Mouse (Mus musculus) heart, embryonic 16.5 days (tissue): ENCODE results near the gene Zfp566. TPM values are rescaled to one million over a fixed set of nuclear protein-coding genes. Genes with fewer than 3 reads are reported as not detected.

Experiments used
- ATAC-seq: fragments of 200-750 bp; cut with Nextera tagmentation; replicated peaks from 2 replicates; pipeline ENCODE4 v1.8.0; 2017; ENCODE audit warnings: moderate number of reproducible peaks; ENCODE audit not compliant: insufficient read depth, low FRiP score; ENCODE audit errors: extremely low read depth
- H3K27ac ChIP-seq: fragments of 300-500 bp; sonication (generic); 2 replicates; pipeline ENCODE4 v1.5.1; 2014; ENCODE audit warnings: mild to moderate bottlenecking, low read length, control low read depth, moderate library complexity
- H3K27me3 ChIP-seq: fragments of 300-500 bp; sonication (generic); 2 replicates; pipeline ENCODE4 v1.6.1; 2014; ENCODE audit warnings: low read length, mixed read lengths; ENCODE audit not compliant: control insufficient read depth, insufficient read depth
- H3K36me3 ChIP-seq: fragments of 300-500 bp; sonication (generic); 2 replicates; pipeline ENCODE4 v1.6.1; 2014; ENCODE audit not compliant: control insufficient read depth, insufficient read depth
- H3K4me1 ChIP-seq: fragments of 300-500 bp; sonication (generic); 2 replicates; pipeline ENCODE4 v1.6.1; 2014; ENCODE audit warnings: low read length, mixed read lengths; ENCODE audit not compliant: control insufficient read depth, insufficient read depth
- H3K4me2 ChIP-seq: fragments of 300-500 bp; sonication (generic); 2 replicates; pipeline ENCODE4 v1.6.1; 2014; ENCODE audit warnings: low read depth, mild to moderate bottlenecking, control low read depth, low read length
- H3K4me3 ChIP-seq: fragments of 300-500 bp; sonication (generic); 2 replicates; pipeline ENCODE4 v1.5.1; 2014; ENCODE audit warnings: mild to moderate bottlenecking, control low read depth, low read length
- H3K9ac ChIP-seq: fragments of 300-500 bp; sonication (generic); 2 replicates; pipeline ENCODE4 v1.6.1; 2014; ENCODE audit warnings: low read length, control low read depth
- H3K9me3 ChIP-seq: fragments of 300-500 bp; sonication (generic); replicated peaks from 2 replicates; pipeline ENCODE4 v1.6.1; 2016; ENCODE audit warnings: low read length; ENCODE audit not compliant: control insufficient read depth
- WGBS: fragments of 180-500 bp; shearing (Covaris S2); extraction: QIAGEN DNeasy Blood & Tissue Kit; methylation state at CpG from one replicate; pipeline ENCODE4 v1.1.7; 2014; 5-methylcytosine and 5-hydroxymethylcytosine counted together
- microRNA-seq: library from miRNA; unstranded; fragments of <30 nt; microRNA quantifications from one replicate; pipeline ENCODE4, GENCODE M21; 2017
- polyA plus RNA-seq: library from polyadenylated mRNA; unstranded; fragments of >200 nt; fragmentation: Nextera tagmentation; extraction: Ambion mirVana; gene quantifications from 2 replicates; pipeline ENCODE4 v1.2.1, GENCODE M21; 2015

The Zfp566 gene
- polyA plus RNA-seq, 1 experiment from 2014 or later = 7.1 TPM

- no peak overlapping the region for H3K4me2 ChIP-seq
- ATAC-seq = no peak
- H3K27ac ChIP-seq = no peak overlapping the region
- H3K27me3 ChIP-seq = no peaks in the 10 kb centered on the region
- H3K9me3 ChIP-seq = no peaks in the 10 kb centered on the region
- H3K4me3 ChIP-seq = no peak overlapping the region
- H3K4me1 ChIP-seq = no peaks in the 10 kb centered on the region
- H3K36me3 ChIP-seq = peaks cover 14% of the 10 kb centered on the region
- no peak overlapping the region for H3K9ac ChIP-seq
- WGBS = 87% methylated on average over 12 of the region's 12 CpGs
Measured at GRCm38 (mm10) chr7:30034331-30034730, 56.0 kb downstream of the Zfp566 start.

- ATAC-seq = no peak
- no peaks in the 10 kb centered on the region; the same call in 1 of the 2 replicates for H3K4me1 ChIP-seq
- H3K27ac ChIP-seq = no peak overlapping the region
- no peak overlapping the region for H3K4me3 ChIP-seq
- H3K36me3 ChIP-seq = peaks cover 3% of the 10 kb centered on the region
- WGBS = 86% methylated on average over 3 of the region's 3 CpGs
- no peak overlapping the region for H3K9ac ChIP-seq
- H3K9me3 ChIP-seq = no peaks in the 10 kb centered on the region
- no peaks in the 10 kb centered on the region for H3K27me3 ChIP-seq
- no peak overlapping the region for H3K4me2 ChIP-seq
Measured at GRCm38 (mm10) chr7:30031379-30031778, 58.9 kb downstream of the Zfp566 start.

- peaks cover 8% of the 10 kb centered on the region for H3K36me3 ChIP-seq
- no peaks in the 10 kb centered on the region for H3K27me3 ChIP-seq
- no peak overlapping the region for H3K4me3 ChIP-seq
- no peak for ATAC-seq
- H3K9me3 ChIP-seq = no peaks in the 10 kb centered on the region
- H3K4me2 ChIP-seq = no peak overlapping the region
- H3K27ac ChIP-seq = no peak overlapping the region
- no peaks in the 10 kb centered on the region; the same call in 1 of the 2 replicates for H3K4me1 ChIP-seq
- H3K9ac ChIP-seq = no peak overlapping the region
- WGBS = 25% methylated on average over 6 of the region's 6 CpGs
Measured at GRCm38 (mm10) chr7:30030677-30031076, 59.6 kb downstream of the Zfp566 start.

- H3K4me1 ChIP-seq = peaks cover 2% of the 10 kb centered on the region; the same call in 1 of the 2 replicates
- no peak overlapping the region for H3K27ac ChIP-seq
- no peak for ATAC-seq
- no peak overlapping the region for H3K4me2 ChIP-seq
- WGBS = 80% methylated on average over 3 of the region's 3 CpGs
- H3K36me3 ChIP-seq = peaks cover 25% of the 10 kb centered on the region
- H3K4me3 ChIP-seq = no peak overlapping the region
- H3K27me3 ChIP-seq = no peaks in the 10 kb centered on the region
- no peak overlapping the region for H3K9ac ChIP-seq
- H3K9me3 ChIP-seq = no peaks in the 10 kb centered on the region
Measured at GRCm38 (mm10) chr7:30028572-30028971, 61.8 kb downstream of the Zfp566 start.

Small RNAs within 50 kb of the gene (microRNA-seq; reads per million reads assigned to microRNA genes)
- not detected for gene Gm23368

Other genes with a start within 250 kb of the Zfp566 start
- 1.5 TPM in 2 replicates for gene Zfp940, start 236.9 kb downstream of the Zfp566 start, polyA plus RNA-seq
- gene Zfp420, start 230.5 kb downstream of the Zfp566 start, polyA plus RNA-seq = 4.2 and 5.4 TPM in 2 replicates
- gene Zfp27, start 184.0 kb downstream of the Zfp566 start, polyA plus RNA-seq = 8.5 and 9.6 TPM in 2 replicates
- gene Zfp383, start 182.3 kb downstream of the Zfp566 start, polyA plus RNA-seq = 3.0 and 3.2 TPM in 2 replicates
- 8.2 and 8.3 TPM in 2 replicates for gene Zfp74, start 136.4 kb downstream of the Zfp566 start, polyA plus RNA-seq
- 16.0 and 18.4 TPM in 2 replicates for gene Zfp568, start 106.6 kb downstream of the Zfp566 start, polyA plus RNA-seq
- 4.3 and 4.7 TPM in 2 replicates for gene Zfp14, start 39.1 kb downstream of the Zfp566 start, polyA plus RNA-seq
- 4.8 and 5.2 TPM in 2 replicates for gene Zfp82, start 17.6 kb downstream of the Zfp566 start, polyA plus RNA-seq
- gene Gm26920, start 117 bp downstream of the Zfp566 start, polyA plus RNA-seq = not detected in 2 replicates
- 75.3 and 76.0 TPM in 2 replicates for gene Zfp260, start 4.2 kb upstream of the Zfp566 start, polyA plus RNA-seq
- 11.2 and 13.3 TPM in 2 replicates for gene Zfp382, start 31.4 kb upstream of the Zfp566 start, polyA plus RNA-seq
- gene Zfp146, start 79.2 kb upstream of the Zfp566 start, polyA plus RNA-seq = 7.2 and 7.3 TPM in 2 replicates
- gene Cox7a1, start 93.6 kb upstream of the Zfp566 start, polyA plus RNA-seq = 506 and 580 TPM in 2 replicates
- 85.4 and 87.7 TPM in 2 replicates for gene Capns1, start 108.3 kb upstream of the Zfp566 start, polyA plus RNA-seq
- 112 TPM in 2 replicates for gene Polr2i, start 141.4 kb upstream of the Zfp566 start, polyA plus RNA-seq
- 134 and 154 TPM in 2 replicates for gene Tbcb, start 141.7 kb upstream of the Zfp566 start, polyA plus RNA-seq
- 0.20 TPM in 1 of 2 replicates, not detected in the other for gene Ovol3, start 145.2 kb upstream of the Zfp566 start, polyA plus RNA-seq
- gene Thap8, start 189.6 kb upstream of the Zfp566 start, polyA plus RNA-seq = 0.29 and 0.47 TPM in 2 replicates
- gene Wdr62, start 189.9 kb upstream of the Zfp566 start, polyA plus RNA-seq = 6.9 and 8.1 TPM in 2 replicates
- gene Clip3, start 201.2 kb upstream of the Zfp566 start, polyA plus RNA-seq = 7.0 and 8.0 TPM in 2 replicates
- 62.0 and 67.1 TPM in 2 replicates for gene Alkbh6, start 218.2 kb upstream of the Zfp566 start, polyA plus RNA-seq
- 9.2 and 10.0 TPM in 2 replicates for gene Syne4, start 224.3 kb upstream of the Zfp566 start, polyA plus RNA-seq
- 3.6 and 7.3 TPM in 2 replicates for gene E130208F15Rik, start 231.2 kb upstream of the Zfp566 start, polyA plus RNA-seq
- gene Sdhaf1, start 233.4 kb upstream of the Zfp566 start, polyA plus RNA-seq = 12.0 and 17.0 TPM in 2 replicates